Mouse (Mus musculus) heart, embryonic 12.5 days (tissue): Measurements from ENCODE around the gene Vgll1. TPM values are rescaled to one million over a fixed set of nuclear protein-coding genes. Genes with fewer than 3 reads are reported as not detected.

Source experiments
- ATAC-seq: fragments of 200-750 bp; cut with Nextera tagmentation; 2 replicates; pipeline ENCODE4 v1.8.0; 2017; ENCODE audit warnings: moderate TSS enrichment, moderate library complexity; ENCODE audit not compliant: insufficient number of reproducible peaks, low FRiP score
- H3K27ac ChIP-seq: fragments of 300-500 bp; sonication (generic); 2 replicates; pipeline ENCODE4 v1.5.1; 2016; ENCODE audit warnings: mild to moderate bottlenecking, moderate library complexity; ENCODE audit not compliant: poor library complexity, severe bottlenecking
- H3K27me3 ChIP-seq: fragments of 300-500 bp; sonication (generic); replicated peaks from 2 replicates; pipeline ENCODE4 v1.6.1; 2016; ENCODE audit warnings: mild to moderate bottlenecking, moderate library complexity
- H3K36me3 ChIP-seq: fragments of 300-500 bp; sonication (generic); 2 replicates; pipeline ENCODE4 v1.6.1; 2016; ENCODE audit warnings: mild to moderate bottlenecking, moderate library complexity
- H3K4me1 ChIP-seq: fragments of 300-500 bp; sonication (generic); replicated peaks from 2 replicates; pipeline ENCODE4 v1.6.1; 2016; ENCODE audit warnings: mild to moderate bottlenecking
- H3K4me2 ChIP-seq: fragments of 300-500 bp; sonication (generic); 2 replicates; pipeline ENCODE4 v1.6.1; 2016; ENCODE audit warnings: mild to moderate bottlenecking, moderate library complexity
- H3K4me3 ChIP-seq: fragments of 300-500 bp; sonication (generic); 2 replicates; pipeline ENCODE4 v1.5.1; 2016; ENCODE audit warnings: mild to moderate bottlenecking
- H3K9ac ChIP-seq: fragments of 300-500 bp; sonication (generic); 2 replicates; pipeline ENCODE4 v1.6.1; 2016; ENCODE audit warnings: mild to moderate bottlenecking, moderate library complexity
- H3K9me3 ChIP-seq: fragments of 300-500 bp; sonication (generic); replicated peaks from 2 replicates; pipeline ENCODE4 v1.6.1; 2016; ENCODE audit warnings: mild to moderate bottlenecking, moderate library complexity
- WGBS: fragments of 180-500 bp; shearing (Covaris S2); methylation state at CpG from one replicate; pipeline ENCODE4 v1.1.7; 2016; 5-methylcytosine and 5-hydroxymethylcytosine counted together
- polyA plus RNA-seq: library from polyadenylated mRNA; unstranded; fragments of >200 nt; fragmentation: Nextera tagmentation; extraction: Ambion mirVana; gene quantifications from 2 replicates; pipeline ENCODE4 v1.2.1, GENCODE M21; 2016

The Vgll1 gene
- polyA plus RNA-seq, 1 experiment from 2014 or later, result 0.36 TPM

- 13% methylated on average over 1 of the region's 1 CpGs for WGBS
- no peak overlapping the region for H3K4me3 ChIP-seq
- H3K4me1 ChIP-seq, result no peaks in the 10 kb centered on the region
- no peak for ATAC-seq
- H3K4me2 ChIP-seq, result no peak overlapping the region
- no peaks in the 10 kb centered on the region for H3K9me3 ChIP-seq
- H3K9ac ChIP-seq, result no peak overlapping the region
- H3K27ac ChIP-seq, result no peak overlapping the region
- H3K27me3 ChIP-seq, result no peaks in the 10 kb centered on the region
- H3K36me3 ChIP-seq, result no peaks in the 10 kb centered on the region
These were observed 42.7 kb downstream of the Vgll1 start for GRCm38 (mm10) chrX:57130633-57131032.

- Histone ChIP-seq H3K4me3 (no peak overlapping the region), H3K4me1 (no peaks in the 10 kb centered on the region), H3K27ac (no peak overlapping the region), H3K36me3 (no peaks in the 10 kb centered on the region), H3K9me3 (no peaks in the 10 kb centered on the region), H3K9ac (no peak overlapping the region), H3K27me3 (no peaks in the 10 kb centered on the region), H3K4me2 (no peak overlapping the region)
- ATAC-seq, result no peak
These were observed 49.7 kb downstream of the Vgll1 start for GRCm38 (mm10) chrX:57137627-57138026.

- no peak overlapping the region for H3K27ac ChIP-seq
- no peak overlapping the region for H3K4me3 ChIP-seq
- ATAC-seq, result no peak
- 48% methylated on average over 1 of the region's 1 CpGs for WGBS
- H3K36me3 ChIP-seq, result no peaks in the 10 kb centered on the region
- H3K27me3 ChIP-seq, result no peaks in the 10 kb centered on the region
- no peaks in the 10 kb centered on the region for H3K9me3 ChIP-seq
- H3K9ac ChIP-seq, result no peak overlapping the region
- H3K4me1 ChIP-seq, result no peaks in the 10 kb centered on the region
- no peak overlapping the region for H3K4me2 ChIP-seq
These were observed 65.6 kb downstream of the Vgll1 start for GRCm38 (mm10) chrX:57153520-57153919.

Other genes with a start within 250 kb of the Vgll1 start
- not detected in 2 replicates for gene Adgrg4, start 217.9 kb upstream of the Vgll1 start, polyA plus RNA-seq
- gene Brs3, start 45.0 kb upstream of the Vgll1 start, polyA plus RNA-seq, result not detected in 2 replicates
- 65.5 and 68.3 TPM in 2 replicates for gene Htatsf1, start 34.5 kb upstream of the Vgll1 start, polyA plus RNA-seq
- gene Cd40lg, start 124.0 kb downstream of the Vgll1 start, polyA plus RNA-seq, result not detected in 2 replicates